Mouse (Mus musculus) gastrocnemius, postnatal 25 days (tissue): Measurements from ENCODE around the gene Cnn1. TPM values are rescaled to one million over a fixed set of nuclear protein-coding genes. Genes with fewer than 3 reads are reported as not detected.
"Not testable (repeated sequence)": the region's sequence is repeated elsewhere in the genome, so short reads cannot be mapped to it uniquely, and the experiment has no call there.

Experiments
- DNase-seq: peaks from one replicate; pipeline ENCODE4 v3.0.0; 2022
- total RNA-seq, 2 experiments: library from RNA; stranded (reverse); gene quantifications; 1 replicate in 1 of 2; 2 replicates in 1 of 2; pipeline ENCODE4 v1.2.3; 2021

The Cnn1 gene
- total RNA-seq, 2 experiments from 2014 or later, result 4.2 to 8.1 TPM

DNA sequence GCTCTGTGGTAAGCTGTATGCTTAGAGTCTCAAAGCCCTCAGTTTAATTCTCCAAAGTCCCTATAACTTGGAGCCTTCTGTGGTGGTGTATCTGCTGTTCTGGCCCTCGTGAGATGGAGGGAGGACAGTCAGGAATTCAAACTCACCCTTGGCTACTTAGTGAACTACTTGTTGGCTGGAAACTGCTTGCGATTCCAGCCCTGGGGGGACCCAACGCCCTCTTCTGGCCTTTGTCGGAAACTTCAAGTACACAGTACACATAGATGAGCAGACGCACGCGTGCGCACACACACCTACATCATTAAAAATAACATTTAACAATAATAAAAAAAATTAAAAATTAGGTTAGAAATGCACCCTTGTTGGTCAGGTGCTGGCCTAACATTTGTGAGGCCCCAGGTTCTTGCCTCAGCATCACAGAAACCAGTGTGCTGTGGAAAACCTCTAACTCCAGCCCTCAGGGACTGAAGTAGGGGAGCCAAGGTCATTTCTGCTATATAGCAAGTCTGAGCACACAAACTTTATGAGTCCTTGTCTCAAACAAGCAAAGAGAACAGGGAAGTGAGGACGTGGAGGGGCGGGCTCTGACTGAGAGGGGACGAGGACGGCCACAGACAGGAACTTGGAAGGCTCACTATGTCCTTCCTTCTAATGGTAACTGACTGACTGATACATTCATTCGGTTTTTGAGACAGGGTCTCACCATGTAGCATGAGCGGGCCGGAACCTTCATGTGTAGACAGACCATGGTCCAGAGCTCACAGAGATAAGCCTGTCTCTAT is 26.4 kb downstream of the Cnn1 start:
- DNase-seq, result no peak

GRCm38 (mm10) chr9:22131226-22131981 is 32.4 kb downstream of the Cnn1 start:
- DNase-seq, result peak; percentile 41

GRCm38 (mm10) chr9:22132220-22132619 is 33.2 kb downstream of the Cnn1 start:
- no peak for DNase-seq

- DNase-seq, result no peak
These were observed 35.4 kb downstream of the Cnn1 start for GRCm38 (mm10) chr9:22134246-22134890.

GRCm38 (mm10) chr9:22134988-22135643 is 36.1 kb downstream of the Cnn1 start:
- no peak for DNase-seq

DNA sequence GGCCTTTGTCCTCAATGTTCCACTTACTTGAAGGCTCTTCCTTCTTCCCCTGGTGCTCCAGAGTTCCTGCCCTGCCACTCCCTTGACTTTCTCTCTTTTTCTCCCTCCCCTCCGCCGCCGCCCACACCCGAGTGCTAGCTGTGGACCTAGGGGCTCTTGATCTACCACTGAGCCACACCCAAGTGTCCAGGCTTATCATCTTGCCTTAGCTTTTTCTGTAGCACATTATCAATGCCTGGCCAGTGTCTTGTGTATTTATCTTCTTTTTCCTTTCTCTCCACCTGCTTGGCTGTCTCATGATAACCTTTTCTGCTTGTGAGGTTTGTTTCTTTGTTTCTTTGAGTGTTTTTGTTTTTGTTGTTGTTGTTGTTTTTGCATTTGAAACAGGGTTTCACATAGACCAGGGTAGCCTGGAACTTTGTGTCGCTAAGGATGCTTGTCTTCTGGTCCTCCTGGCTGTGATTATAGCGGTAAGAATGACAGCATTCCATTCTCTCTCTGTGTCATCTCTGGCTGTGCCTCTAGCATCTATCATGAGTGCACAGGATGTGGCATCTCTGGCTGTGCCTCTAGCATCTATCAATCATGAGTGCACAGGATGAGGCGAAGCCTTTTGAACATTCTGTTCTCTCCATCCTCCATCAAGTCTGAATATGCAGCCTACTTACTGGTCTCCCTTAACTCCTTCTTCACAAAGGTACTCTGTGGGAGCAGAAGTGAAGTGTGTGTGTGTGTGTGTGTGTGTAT is 36.8 kb downstream of the Cnn1 start, which contains the start of gene Acp5:
Gene Acp5, minus strand, starts transcription at position 68 of the 747 bp plus-strand sequence.
- no peak for DNase-seq

DNA sequence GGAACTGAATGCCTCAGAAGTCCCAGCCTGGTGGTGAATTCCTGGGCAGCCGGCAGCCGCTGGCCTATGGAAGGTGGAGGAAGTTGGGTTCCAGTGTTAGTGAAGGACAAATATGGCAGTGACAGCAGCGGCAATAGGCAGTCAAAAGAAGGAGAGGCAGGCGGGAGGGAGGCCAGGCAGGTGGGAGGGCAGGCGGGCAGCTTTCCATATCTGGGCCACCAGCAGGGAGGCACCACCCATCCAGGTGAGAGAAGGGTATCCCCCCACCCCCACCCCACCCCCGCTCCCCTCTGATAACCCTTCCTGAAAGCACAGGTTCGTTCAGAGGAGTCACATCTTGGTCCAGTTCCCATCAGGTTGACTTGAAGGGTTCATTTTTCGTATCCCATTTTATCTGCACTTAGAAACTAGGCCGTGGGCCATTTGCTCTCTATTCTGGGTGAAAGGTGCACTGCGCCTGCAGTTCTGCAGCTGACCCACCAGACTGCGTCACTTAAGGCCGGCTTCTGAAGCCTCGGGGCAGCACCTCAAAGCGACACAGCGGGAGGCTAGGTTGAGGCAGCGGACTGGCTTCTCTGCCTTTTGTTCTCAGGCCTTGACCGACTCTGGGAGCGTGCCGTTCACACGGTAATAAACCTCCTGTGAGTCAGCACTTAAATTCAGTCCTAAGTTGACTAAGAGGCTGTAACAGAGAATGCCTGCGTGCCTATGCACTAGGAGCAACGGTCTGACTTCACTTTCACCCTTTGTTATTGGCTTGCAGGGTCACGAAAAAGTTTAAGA is 37.9 kb downstream of the Cnn1 start:
- no peak for DNase-seq

- DNase-seq, result no peak
These were observed 39.5 kb downstream of the Cnn1 start for GRCm38 (mm10) chr9:22138480-22138879.

GRCm38 (mm10) chr9:22139746-22140145 is 40.7 kb downstream of the Cnn1 start:
- DNase-seq, result no peak

- DNase-seq, result peak; percentile 61
These were observed 44.4 kb downstream of the Cnn1 start for GRCm38 (mm10) chr9:22143108-22144037.

GRCm38 (mm10) chr9:22144304-22144965 is 45.4 kb downstream of the Cnn1 start:
- DNase-seq, result no peak

GRCm38 (mm10) chr9:22149426-22150248 is 50.6 kb downstream of the Cnn1 start:
- no peak for DNase-seq

DNA sequence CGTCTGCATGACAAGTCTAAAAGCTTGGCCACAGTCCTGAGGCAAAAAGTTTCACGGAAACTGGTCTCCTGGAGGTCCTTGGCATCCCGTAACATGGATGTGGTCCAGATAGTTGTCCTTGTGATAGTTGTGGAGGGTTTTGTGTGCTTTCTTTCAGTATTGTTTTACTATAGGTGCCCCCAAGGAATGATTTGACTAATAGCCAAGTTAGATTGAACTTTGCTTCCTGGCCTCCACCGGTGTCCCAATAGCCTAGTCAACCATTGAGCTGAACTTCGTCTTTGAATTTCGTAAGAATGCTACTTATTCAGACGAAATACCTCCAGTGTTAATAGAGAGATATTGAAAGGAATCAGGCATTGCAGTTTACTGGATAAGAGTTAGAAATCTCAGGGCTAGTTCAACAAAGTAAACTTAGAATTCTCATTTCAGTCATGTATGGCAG is 51.3 kb downstream of the Cnn1 start:
- DNase-seq, result not testable (repeated sequence)

- DNase-seq, result no peak
These were observed 51.9 kb downstream of the Cnn1 start for GRCm38 (mm10) chr9:22150946-22151345.

GRCm38 (mm10) chr9:22153810-22154209 is 54.8 kb downstream of the Cnn1 start:
- DNase-seq, result no peak

GRCm38 (mm10) chr9:22155614-22156013 is 56.6 kb downstream of the Cnn1 start:
- DNase-seq, result no peak

DNA sequence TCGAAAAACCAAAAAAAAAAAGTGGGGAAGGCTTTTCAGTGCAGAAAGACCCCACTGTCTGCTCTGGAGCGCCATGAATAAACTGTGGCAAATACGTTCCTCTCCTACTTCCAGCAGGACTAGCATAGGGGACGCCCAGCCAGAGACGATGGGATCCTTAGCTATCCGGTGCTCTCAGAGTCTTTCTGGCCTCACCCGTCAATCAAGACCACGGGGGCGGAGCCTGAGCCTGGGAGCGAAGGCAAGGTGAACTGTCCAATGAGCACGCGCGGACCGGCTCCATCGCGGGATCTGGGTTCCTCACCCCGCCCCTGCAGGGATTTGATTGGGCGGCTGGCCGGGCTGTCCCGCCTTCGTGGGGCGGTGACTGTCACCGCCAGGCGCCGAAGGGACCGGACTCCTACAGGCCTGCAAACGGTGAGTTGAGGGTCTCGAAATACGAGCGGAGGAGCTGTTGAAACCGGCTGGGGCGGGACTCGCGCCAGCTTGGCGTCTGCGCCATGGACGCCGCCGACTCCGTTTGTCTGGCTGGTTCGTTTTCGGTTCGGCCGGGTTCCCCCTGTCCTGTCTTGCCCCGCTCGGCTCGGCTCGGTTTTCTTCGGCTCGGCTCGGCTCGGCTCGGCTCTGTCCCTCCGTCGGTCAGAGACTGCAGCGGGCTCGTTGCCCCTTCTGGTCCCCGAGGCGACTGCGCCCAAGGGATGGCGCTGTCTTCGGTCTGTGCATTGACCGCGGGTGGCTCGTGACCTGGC is 57.7 kb downstream of the Cnn1 start, which contains the start of gene Pigyl:
Gene Pigyl, plus strand, starts transcription at position 350 of the 749 bp plus-strand sequence.
- peak; percentile 98 for DNase-seq
